Mouse (Mus musculus) limb, embryonic 12.5 days (tissue): ENCODE results near the gene Cldn19. TPM values are rescaled to one million over a fixed set of nuclear protein-coding genes. Genes with fewer than 3 reads are reported as not detected.

Source experiments
- ATAC-seq: fragments of 200-750 bp; cut with Nextera tagmentation; 2 replicates; pipeline ENCODE4 v1.8.0; 2017; ENCODE audit warnings: low read depth, moderate TSS enrichment; ENCODE audit not compliant: insufficient number of reproducible peaks, insufficient read depth, low FRiP score, low TSS enrichment
- H3K27ac ChIP-seq: fragments of 300-500 bp; sonication (generic); 2 replicates; pipeline ENCODE4 v1.5.1; 2016; ENCODE audit warnings: mild to moderate bottlenecking, moderate library complexity
- H3K27me3 ChIP-seq: fragments of 300-500 bp; sonication (generic); 2 replicates; pipeline ENCODE4 v1.6.1; 2016; ENCODE audit warnings: mild to moderate bottlenecking, moderate library complexity
- H3K36me3 ChIP-seq: fragments of 300-500 bp; sonication (generic); 2 replicates; pipeline ENCODE4 v1.6.1; 2016; ENCODE audit warnings: mild to moderate bottlenecking, moderate library complexity
- H3K4me1 ChIP-seq: fragments of 300-500 bp; sonication (generic); replicated peaks from 2 replicates; pipeline ENCODE4 v1.6.1; 2016
- H3K4me2 ChIP-seq: fragments of 300-500 bp; sonication (generic); 2 replicates; pipeline ENCODE4 v1.6.1; 2016; ENCODE audit warnings: mild to moderate bottlenecking, moderate library complexity
- H3K4me3 ChIP-seq: fragments of 300-500 bp; sonication (generic); replicated peaks from 2 replicates; pipeline ENCODE4 v1.5.1; 2016; ENCODE audit warnings: mild to moderate bottlenecking
- H3K9ac ChIP-seq: fragments of 300-500 bp; sonication (generic); replicated peaks from 2 replicates; pipeline ENCODE4 v1.6.1; 2016; ENCODE audit warnings: mild to moderate bottlenecking, moderate library complexity
- H3K9me3 ChIP-seq: fragments of 300-500 bp; sonication (generic); 2 replicates; pipeline ENCODE4 v1.6.1; 2016; ENCODE audit warnings: mild to moderate bottlenecking, moderate library complexity
- WGBS: fragments of 180-500 bp; shearing (Covaris S2); methylation state at CpG from one replicate; pipeline ENCODE4 v1.1.7; 2016; 5-methylcytosine and 5-hydroxymethylcytosine counted together
- polyA plus RNA-seq: library from polyadenylated mRNA; unstranded; fragments of >200 nt; fragmentation: Nextera tagmentation; extraction: Ambion mirVana; gene quantifications from 2 replicates; pipeline ENCODE4 v1.2.1, GENCODE M21; 2016

Cldn19 gene
- 0.08 and 0.14 TPM in 2 replicates for polyA plus RNA-seq

DNA sequence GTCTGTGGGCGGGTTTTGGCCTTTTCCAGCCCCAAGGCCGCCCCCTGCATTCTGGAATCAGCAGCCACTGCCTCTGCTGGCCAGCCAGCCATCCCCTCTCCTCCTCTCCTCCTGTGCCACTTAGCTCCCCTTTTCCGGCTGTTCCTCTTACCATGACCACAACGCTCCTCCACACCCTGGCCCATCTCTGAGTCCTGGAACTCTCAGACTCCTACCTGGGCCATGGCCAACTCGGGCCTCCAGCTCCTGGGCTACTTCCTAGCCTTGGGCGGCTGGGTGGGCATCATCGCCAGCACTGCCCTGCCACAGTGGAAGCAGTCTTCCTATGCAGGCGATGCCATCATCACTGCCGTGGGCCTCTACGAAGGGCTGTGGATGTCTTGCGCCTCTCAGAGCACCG is at the start of gene Cldn19:
TSS of gene Cldn19 (plus strand) at position 64 of the 400 bp plus-strand sequence.
- 78% methylated on average over 12 of the region's 12 CpGs for WGBS
- Histone ChIP-seq H3K36me3 (no peaks in the 10 kb centered on the region), H3K4me1 (peaks cover 21% of the 10 kb centered on the region), H3K27ac (peak within 1 kb of the TSS; percentile 81), H3K4me2 (peak within 1 kb of the TSS; percentile 26; the same call in 1 of the 2 replicates), H3K9me3 (no peaks in the 10 kb centered on the region), H3K4me3 (no peak within 1 kb of the TSS), H3K9ac (peak within 1 kb of the TSS; percentile 1), H3K27me3 (no peaks in the 10 kb centered on the region)
- no peak for ATAC-seq

DNA sequence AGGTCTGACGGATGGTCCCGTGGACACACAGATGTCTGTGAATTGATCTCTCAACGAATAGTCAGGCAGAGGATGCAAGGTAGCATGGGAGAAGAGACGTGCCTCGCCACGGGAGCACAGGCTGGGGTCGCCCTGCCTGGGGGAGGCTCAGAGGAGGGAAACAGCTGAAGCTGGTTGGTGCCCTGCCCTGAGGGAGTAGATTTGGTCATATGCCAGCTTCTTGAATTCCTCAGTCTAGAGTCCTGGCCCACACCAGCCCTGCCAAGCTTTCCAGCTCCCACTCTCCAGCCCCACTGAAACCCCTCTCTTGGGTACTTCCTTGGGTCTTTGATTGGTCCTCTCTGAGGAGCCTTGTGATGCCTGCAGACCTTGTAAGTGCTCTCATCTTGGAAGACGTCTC is 38.5 kb upstream of the Cldn19 start:
- H3K4me1 ChIP-seq, result 0 out of 2 replicates have a peak, but pooled peaks cover 6% of the 10 kb centered on the region
- H3K4me3 ChIP-seq, result no peak overlapping the region
- no peak for ATAC-seq
- H3K9ac ChIP-seq, result no peak overlapping the region
- H3K36me3 ChIP-seq, result no peaks in the 10 kb centered on the region
- H3K4me2 ChIP-seq, result no peak overlapping the region
- no peaks in the 10 kb centered on the region for H3K27me3 ChIP-seq
- no peak overlapping the region for H3K27ac ChIP-seq
- H3K9me3 ChIP-seq, result no peaks in the 10 kb centered on the region
- 83% methylated on average over 8 of the region's 8 CpGs for whole genome bisulfite sequencing

DNA sequence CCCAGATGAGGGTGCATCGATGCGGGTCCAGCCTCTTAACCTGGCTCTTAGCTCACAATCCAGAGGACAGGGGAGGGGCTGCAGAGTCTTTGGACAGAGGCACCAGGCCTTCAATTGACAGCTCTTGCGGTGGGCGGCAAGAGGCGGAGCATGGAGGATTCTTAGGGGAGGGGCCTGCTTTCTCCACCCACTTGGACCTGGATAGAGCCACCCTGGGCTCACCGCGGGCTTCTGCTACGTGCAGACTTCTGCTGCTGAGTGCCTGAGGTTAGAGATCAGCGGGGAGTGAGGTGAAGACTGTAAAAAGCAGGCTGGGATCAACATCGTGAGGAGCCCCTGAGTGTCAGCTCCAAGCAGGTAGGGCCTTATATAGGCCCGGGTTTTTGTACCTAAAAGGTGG is 37.0 kb upstream of the Cldn19 start, which contains the start of gene Tmem269:
TSS of gene Tmem269 (minus strand) at position 49 of the 400 bp plus-strand sequence.
- no peaks in the 10 kb centered on the region for H3K27me3 ChIP-seq
- WGBS, result 11% methylated on average over 11 of the region's 11 CpGs

DNA sequence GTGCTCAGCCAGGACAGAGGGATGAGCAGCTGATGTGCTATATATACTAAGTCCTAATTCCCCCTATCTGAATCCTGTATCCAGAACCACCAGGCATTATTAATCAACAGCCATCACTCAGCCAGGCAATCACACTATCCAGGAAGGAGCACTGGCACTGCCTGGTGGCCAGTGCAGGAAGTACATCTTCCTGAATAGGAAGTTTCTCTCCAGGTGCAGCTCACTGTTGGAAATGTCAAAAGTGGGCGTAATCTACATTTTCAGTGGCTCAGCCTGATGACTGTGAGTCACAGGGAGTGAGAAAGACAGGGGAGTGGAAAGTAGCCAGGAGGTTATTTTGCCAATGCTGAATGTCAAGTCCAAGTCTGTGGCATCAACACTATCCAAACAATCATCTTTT is 31.5 kb upstream of the Cldn19 start:
- no peak for ATAC-seq
- H3K36me3 ChIP-seq, result peaks cover 55% of the 10 kb centered on the region
- 93% methylated on average over 1 of the region's 1 CpGs for WGBS

More for the DNA sequence above, 37.0 kb upstream of the Cldn19 start, which contains the start of gene Tmem269:
- no peak for ATAC-seq
- Histone ChIP-seq H3K4me2 (no peak within 1 kb of the TSS), H3K4me1 (0 out of 2 replicates have a peak, but pooled peaks cover 6% of the 10 kb centered on the region), H3K9ac (no peak within 1 kb of the TSS), H3K36me3 (peaks cover 3% of the 10 kb centered on the region), H3K27ac (no peak within 1 kb of the TSS), H3K4me3 (no peak within 1 kb of the TSS), H3K9me3 (no peaks in the 10 kb centered on the region)

DNA sequence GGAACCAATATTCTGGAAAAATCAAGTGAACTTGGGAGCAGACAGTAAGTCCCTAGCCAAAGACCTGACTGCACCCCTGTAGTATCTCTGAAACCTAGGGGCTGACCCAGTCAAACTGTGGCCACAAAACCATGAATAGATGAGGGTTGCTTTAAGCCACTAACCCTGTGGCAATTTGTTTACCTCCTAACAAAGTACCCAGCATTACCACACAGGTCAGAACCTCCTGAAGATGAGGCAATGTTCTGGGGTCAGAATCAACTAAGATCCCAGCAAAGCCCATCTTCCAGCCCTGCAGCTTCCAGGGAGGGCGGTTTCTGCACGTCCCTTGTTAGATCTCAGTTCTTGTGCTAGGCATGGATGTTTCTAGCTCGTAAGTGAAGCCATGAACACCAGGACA is 30.7 kb upstream of the Cldn19 start:
- WGBS, result 92% methylated on average over 3 of the region's 3 CpGs
- Histone ChIP-seq H3K27me3 (no peaks in the 10 kb centered on the region), H3K9me3 (no peaks in the 10 kb centered on the region), H3K4me1 (no peaks in the 10 kb centered on the region), H3K4me3 (no peak overlapping the region), H3K27ac (no peak overlapping the region), H3K36me3 (peaks cover 57% of the 10 kb centered on the region), H3K9ac (no peak overlapping the region), H3K4me2 (no peak overlapping the region)
- no peak for ATAC-seq

More for the DNA sequence above, 31.5 kb upstream of the Cldn19 start:
- Histone ChIP-seq H3K4me2 (no peak overlapping the region), H3K9me3 (no peaks in the 10 kb centered on the region), H3K4me3 (no peak overlapping the region), H3K27me3 (no peaks in the 10 kb centered on the region), H3K4me1 (no peaks in the 10 kb centered on the region), H3K9ac (no peak overlapping the region), H3K27ac (no peak overlapping the region)

DNA sequence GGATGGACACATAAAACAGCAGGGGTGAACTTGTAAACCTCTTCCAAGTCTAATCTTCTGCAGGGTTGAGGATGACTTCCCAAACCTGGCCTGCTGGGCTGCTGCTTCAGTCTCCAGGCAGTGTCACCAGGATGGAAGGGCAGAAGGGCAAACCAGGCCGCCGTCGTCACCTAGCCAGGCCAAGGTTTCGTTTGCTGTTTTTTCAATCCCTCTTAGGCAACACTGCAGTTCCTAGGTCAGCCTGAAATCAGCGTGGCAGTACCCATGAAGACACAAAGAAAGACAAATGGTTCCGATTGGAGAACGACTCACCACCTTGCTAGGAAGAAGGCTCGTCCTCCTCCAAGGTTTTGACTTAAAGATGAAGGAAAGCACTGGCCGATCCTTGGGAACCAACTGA is 29.5 kb upstream of the Cldn19 start:
- 88% methylated on average over 9 of the region's 9 CpGs for WGBS
- peaks cover 60% of the 10 kb centered on the region for H3K36me3 ChIP-seq

DNA sequence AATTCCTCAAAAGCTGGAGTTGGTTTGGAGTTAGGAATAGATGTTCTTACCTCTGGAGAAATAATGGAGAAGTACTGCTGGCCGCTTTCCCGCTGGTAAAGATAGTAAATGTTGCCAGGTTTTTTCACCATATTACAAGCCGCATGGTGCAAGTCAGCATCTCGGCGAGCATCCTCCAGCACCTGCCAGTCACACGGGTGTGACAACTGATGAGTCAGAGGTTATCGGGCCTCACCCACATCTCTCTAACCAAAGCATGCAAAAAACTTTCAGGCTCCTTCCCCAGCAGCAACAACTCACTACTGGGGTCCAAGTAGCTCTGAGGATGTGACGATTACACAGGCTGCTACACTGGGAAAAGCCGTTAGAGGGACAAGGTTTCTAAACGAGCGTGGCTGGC is 28.5 kb upstream of the Cldn19 start:
- H3K27ac ChIP-seq, result no peak overlapping the region
- H3K4me3 ChIP-seq, result no peak overlapping the region
- no peak for ATAC-seq
- H3K9ac ChIP-seq, result no peak overlapping the region
- H3K4me1 ChIP-seq, result peaks cover 5% of the 10 kb centered on the region
- no peak overlapping the region for H3K4me2 ChIP-seq
- H3K9me3 ChIP-seq, result no peaks in the 10 kb centered on the region
- no peaks in the 10 kb centered on the region for H3K27me3 ChIP-seq
- H3K36me3 ChIP-seq, result peaks cover 60% of the 10 kb centered on the region
- 92% methylated on average over 11 of the region's 11 CpGs for WGBS

More for the DNA sequence above, 29.5 kb upstream of the Cldn19 start:
- Histone ChIP-seq H3K9ac (no peak overlapping the region), H3K9me3 (no peaks in the 10 kb centered on the region), H3K4me2 (no peak overlapping the region), H3K4me1 (no peaks in the 10 kb centered on the region), H3K4me3 (no peak overlapping the region), H3K27ac (no peak overlapping the region), H3K27me3 (no peaks in the 10 kb centered on the region)
- no peak for ATAC-seq

DNA sequence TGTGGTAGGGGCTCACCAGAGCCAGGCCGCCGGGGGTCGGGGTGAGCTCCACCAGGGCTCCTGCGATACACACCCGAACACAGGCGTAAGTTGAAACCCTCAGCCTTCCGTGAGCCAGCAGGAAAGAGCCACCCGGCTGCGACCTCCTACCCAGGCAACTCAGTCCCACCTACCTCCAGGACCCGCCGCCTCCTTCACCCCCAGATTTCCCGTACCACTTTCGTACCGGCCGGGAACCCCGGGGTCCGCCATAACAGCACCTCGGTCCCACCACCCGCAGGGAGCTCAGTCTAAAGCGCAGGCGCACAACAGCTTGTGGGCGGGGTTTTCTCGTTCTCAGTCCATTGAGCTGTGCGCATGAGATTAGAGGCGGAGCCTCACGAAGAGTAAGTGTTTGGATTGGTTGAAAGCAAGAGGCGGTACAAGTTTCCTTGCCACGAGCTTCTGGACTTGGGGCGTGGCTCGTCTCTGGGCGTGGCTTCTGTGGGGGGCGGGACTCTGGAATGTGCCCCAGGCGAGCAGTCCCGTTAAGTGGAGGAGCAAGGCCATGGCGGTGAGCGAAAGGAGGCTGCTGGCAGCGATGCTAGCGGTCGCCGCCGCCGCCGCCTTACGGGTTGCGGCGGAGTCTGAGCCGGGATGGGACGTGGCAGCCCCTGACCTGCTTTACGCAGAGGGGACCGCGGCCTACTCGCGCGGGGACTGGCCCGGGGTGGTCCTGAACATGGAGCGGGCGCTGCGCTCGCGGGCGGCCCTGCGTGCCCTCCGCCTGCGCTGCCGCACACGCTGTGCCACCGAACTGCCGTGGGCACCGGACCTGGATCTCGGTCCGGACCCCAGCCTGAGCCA is 22.6 kb upstream of the Cldn19 start, which contains the start of the genes AU022252 and P3h1:
TSS of gene AU022252 (minus strand) at position 303 of the 846 bp plus-strand sequence.
TSS of gene P3h1 (plus strand) at position 506 of the 846 bp plus-strand sequence.
- Histone ChIP-seq H3K4me2 (peak within 1 kb of the TSS; percentile 83), H3K27me3 (no peaks in the 10 kb centered on the region), H3K4me3 (peak within 1 kb of the TSS; percentile 94), H3K27ac (peak within 1 kb of the TSS; percentile 64), H3K4me1 (peaks cover 19% of the 10 kb centered on the region), H3K36me3 (peaks cover 37% of the 10 kb centered on the region), H3K9ac (peak within 1 kb of the TSS; percentile 84), H3K9me3 (no peaks in the 10 kb centered on the region)
- ATAC-seq, result peak; percentile 93
- WGBS, result under 1% methylated on average over 66 of the region's 71 CpGs

DNA sequence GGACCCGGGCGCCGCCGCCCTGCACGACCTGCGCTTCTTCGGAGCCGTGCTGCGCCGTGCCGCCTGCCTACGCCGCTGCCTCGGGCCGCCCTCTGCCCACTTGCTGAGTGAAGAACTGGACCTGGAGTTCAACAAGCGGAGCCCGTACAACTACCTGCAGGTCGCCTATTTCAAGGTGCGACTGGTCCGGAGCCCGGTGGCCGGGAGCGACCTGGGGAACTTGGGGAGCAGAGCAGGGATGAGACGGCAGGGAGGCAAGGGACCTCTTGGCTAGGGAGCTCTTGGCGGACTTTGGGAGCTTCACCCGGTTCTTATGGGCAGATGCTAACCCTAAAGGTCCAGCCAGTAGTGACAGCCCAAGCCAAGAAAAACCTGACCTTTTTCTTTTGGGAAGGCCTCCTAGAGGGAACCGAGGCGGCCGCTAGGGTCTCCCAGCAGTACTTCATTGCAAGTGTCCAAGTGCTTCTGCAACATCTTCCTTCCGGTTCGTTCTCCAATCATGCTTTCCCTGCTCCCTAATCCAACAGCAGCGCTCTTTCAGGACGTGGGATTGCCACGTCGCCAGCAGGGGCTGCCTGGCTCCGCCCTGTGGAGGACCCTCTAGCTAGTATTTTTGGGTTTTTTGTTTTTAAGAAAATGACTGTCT is 21.8 kb upstream of the Cldn19 start:
- H3K4me2 ChIP-seq, result peak overlapping the region; percentile 83
- peak; percentile 29; the same call in 1 of the 2 replicates for ATAC-seq
- H3K27me3 ChIP-seq, result no peaks in the 10 kb centered on the region
- H3K9ac ChIP-seq, result peak overlapping the region; percentile 84
- H3K4me3 ChIP-seq, result peak overlapping the region; percentile 94
- peaks cover 19% of the 10 kb centered on the region for H3K4me1 ChIP-seq
- WGBS, result under 1% methylated on average over 36 of the region's 36 CpGs
- H3K36me3 ChIP-seq, result peaks cover 35% of the 10 kb centered on the region
- H3K27ac ChIP-seq, result peak overlapping the region; percentile 64; the same call in 1 of the 2 replicates
- no peaks in the 10 kb centered on the region for H3K9me3 ChIP-seq

DNA sequence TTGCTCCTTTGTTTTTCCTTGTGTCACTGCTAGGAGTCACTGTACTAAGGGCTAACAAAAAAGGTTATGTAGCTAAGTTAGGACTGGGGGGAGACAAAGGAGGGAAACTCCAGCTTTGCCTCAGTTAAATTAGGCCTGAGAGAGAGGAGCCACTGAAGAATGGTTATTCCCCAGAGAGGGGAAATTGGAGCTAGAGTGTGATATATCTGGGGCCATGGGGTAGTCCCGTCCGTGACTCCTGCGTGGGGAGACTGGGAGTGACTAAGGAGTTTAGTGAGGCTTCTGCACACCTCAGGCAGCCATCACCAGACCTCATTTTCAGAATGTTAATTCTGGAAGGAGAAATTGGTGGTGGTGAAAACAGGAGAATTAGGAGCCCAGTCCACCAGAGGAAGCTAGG is 20.9 kb upstream of the Cldn19 start:
- H3K4me2 ChIP-seq, result peak overlapping the region; percentile 83
- peaks cover 19% of the 10 kb centered on the region for H3K4me1 ChIP-seq
- peak overlapping the region; percentile 94 for H3K4me3 ChIP-seq
- 88% methylated on average over 3 of the region's 3 CpGs for WGBS
- H3K9me3 ChIP-seq, result no peaks in the 10 kb centered on the region
- peaks cover 31% of the 10 kb centered on the region for H3K36me3 ChIP-seq
- H3K27ac ChIP-seq, result no peak overlapping the region
- no peaks in the 10 kb centered on the region for H3K27me3 ChIP-seq
- no peak overlapping the region for H3K9ac ChIP-seq
- no peak for ATAC-seq

DNA sequence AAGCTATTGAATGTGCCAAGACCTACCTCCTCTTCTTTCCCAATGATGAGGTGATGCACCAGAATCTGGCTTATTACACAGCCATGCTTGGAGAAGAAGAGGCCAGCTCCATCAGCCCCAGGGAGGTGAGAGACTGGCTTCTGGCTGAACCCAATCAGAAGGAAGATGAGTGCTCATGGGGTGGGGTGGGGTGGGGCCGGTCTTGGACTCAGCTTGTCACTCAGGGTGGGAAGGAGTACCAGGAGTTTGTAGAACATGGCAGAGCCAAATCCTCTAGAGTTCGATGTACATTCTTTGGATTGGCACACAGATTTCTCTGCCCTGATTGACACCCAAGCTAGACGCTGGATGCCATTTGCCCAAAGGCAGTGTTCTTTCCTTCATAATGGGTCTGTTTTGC is 16.6 kb upstream of the Cldn19 start:
- 77% methylated on average over 3 of the region's 3 CpGs for WGBS
- no peak overlapping the region for H3K4me2 ChIP-seq
- H3K4me1 ChIP-seq, result peaks cover 11% of the 10 kb centered on the region; the same call in 1 of the 2 replicates
- H3K9me3 ChIP-seq, result no peaks in the 10 kb centered on the region
- peaks cover 63% of the 10 kb centered on the region for H3K36me3 ChIP-seq
- no peak overlapping the region for H3K27ac ChIP-seq
- no peak overlapping the region for H3K4me3 ChIP-seq
- ATAC-seq, result no peak
- no peaks in the 10 kb centered on the region for H3K27me3 ChIP-seq
- no peak overlapping the region for H3K9ac ChIP-seq
